Mouse (Mus musculus) embryonic facial prominence, embryonic 10.5 days (tissue): ENCODE data around the gene Cox15. TPM values are rescaled to one million over a fixed set of nuclear protein-coding genes. Genes with fewer than 3 reads are reported as not detected.

Experiments
- DNase-seq: peaks from one replicate; pipeline ENCODE4 v3.0.0-alpha.2; 2017; ENCODE audit warnings: low spot score
- H3K27ac ChIP-seq: fragments of 300-500 bp; sonication (generic); replicated peaks from 2 replicates; pipeline ENCODE4 v1.5.1; 2016; ENCODE audit warnings: mild to moderate bottlenecking
- H3K27me3 ChIP-seq: fragments of 300-500 bp; sonication (generic); replicated peaks from 2 replicates; pipeline ENCODE4 v1.6.1; 2016; ENCODE audit warnings: low read depth, mild to moderate bottlenecking; ENCODE audit not compliant: poor library complexity, severe bottlenecking
- H3K36me3 ChIP-seq: fragments of 300-500 bp; sonication (generic); replicated peaks from 2 replicates; pipeline ENCODE4 v1.6.1; 2016; ENCODE audit warnings: mild to moderate bottlenecking, moderate library complexity
- H3K4me1 ChIP-seq: fragments of 300-500 bp; sonication (generic); 2 replicates; pipeline ENCODE4 v1.6.1; 2016
- H3K4me3 ChIP-seq: fragments of 300-500 bp; sonication (generic); 2 replicates; pipeline ENCODE4 v1.5.1; 2016; ENCODE audit warnings: mild to moderate bottlenecking, moderate library complexity
- H3K9me3 ChIP-seq: fragments of 300-500 bp; sonication (generic); 2 replicates; pipeline ENCODE4 v1.6.1; 2016; ENCODE audit warnings: mild to moderate bottlenecking
- WGBS: fragments of 180-500 bp; shearing (Covaris S2); methylation state at CpG from one replicate; pipeline ENCODE4 v1.1.7; 2016; 5-methylcytosine and 5-hydroxymethylcytosine counted together
- polyA plus RNA-seq: library from polyadenylated mRNA; unstranded; fragments of >200 nt; fragmentation: Nextera tagmentation; extraction: Ambion mirVana; gene quantifications from 2 replicates; pipeline ENCODE4 v1.2.1, GENCODE M21; 2016

Gene Cox15
- polyA plus RNA-seq, 1 experiment from 2014 or later = 10.9 TPM

- H3K4me1 ChIP-seq = peaks cover 9% of the 10 kb centered on the region
- H3K4me3 ChIP-seq = peak overlapping the region; percentile 79
- no peaks in the 10 kb centered on the region for H3K27me3 ChIP-seq
- WGBS = 1% methylated on average over 23 of the region's 24 CpGs
- peak overlapping the region; percentile 97 for H3K27ac ChIP-seq
- peak; percentile 86 for DNase-seq
- peaks cover 28% of the 10 kb centered on the region for H3K36me3 ChIP-seq
- no peaks in the 10 kb centered on the region for H3K9me3 ChIP-seq
These were observed 531 bp upstream of the Cox15 start for GRCm38 (mm10) chr19:43753226-43753835.

DNA sequence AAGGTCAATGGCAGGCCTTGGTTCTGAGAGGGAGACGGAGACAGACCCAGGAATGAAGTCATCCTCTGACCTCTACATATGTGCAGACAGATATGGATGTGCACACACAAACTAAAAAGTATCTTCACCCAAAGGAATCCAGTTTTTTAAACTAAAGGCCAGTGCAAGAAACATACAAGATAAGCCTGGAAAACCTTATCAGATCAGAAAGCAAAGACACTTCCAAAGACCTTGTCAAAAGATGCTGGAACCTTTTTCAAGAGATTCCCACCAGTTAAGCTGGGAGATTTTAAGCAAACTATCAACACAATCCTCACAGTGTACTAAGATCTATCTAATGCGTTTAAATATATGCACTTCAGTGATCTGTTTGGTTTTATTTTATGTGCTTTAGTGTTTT is 2.8 kb downstream of the Cox15 start:
- Histone ChIP-seq H3K4me1 (peaks cover 9% of the 10 kb centered on the region), H3K36me3 (peaks cover 62% of the 10 kb centered on the region), H3K9me3 (no peaks in the 10 kb centered on the region), H3K27ac (no peak overlapping the region), H3K27me3 (no peaks in the 10 kb centered on the region), H3K4me3 (no peak overlapping the region)
- 91% methylated on average over 2 of the region's 2 CpGs for WGBS
- no peak for DNase-seq

DNA sequence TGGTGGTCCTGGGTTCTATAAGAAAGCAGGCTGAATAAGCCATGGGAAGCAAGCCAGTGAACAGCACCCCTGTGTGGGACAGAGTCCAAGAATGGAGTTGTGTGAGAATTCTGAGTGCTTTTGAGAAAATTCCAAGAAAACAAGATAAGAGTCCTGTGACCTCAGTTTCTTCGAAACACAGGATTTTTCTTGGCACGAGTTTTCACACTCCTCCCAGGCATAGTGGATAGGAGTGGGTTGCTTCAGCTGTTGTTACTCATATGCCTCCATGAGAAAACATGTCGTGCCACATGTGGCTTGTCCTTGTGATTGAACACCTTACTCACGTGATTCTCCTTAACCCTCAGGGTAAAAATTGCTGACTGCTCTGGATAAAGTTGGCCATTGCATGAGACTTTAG is 4.9 kb downstream of the Cox15 start:
- 94% methylated on average over 4 of the region's 4 CpGs for WGBS
- H3K36me3 ChIP-seq = peaks cover 82% of the 10 kb centered on the region
- no peak for DNase-seq

DNA sequence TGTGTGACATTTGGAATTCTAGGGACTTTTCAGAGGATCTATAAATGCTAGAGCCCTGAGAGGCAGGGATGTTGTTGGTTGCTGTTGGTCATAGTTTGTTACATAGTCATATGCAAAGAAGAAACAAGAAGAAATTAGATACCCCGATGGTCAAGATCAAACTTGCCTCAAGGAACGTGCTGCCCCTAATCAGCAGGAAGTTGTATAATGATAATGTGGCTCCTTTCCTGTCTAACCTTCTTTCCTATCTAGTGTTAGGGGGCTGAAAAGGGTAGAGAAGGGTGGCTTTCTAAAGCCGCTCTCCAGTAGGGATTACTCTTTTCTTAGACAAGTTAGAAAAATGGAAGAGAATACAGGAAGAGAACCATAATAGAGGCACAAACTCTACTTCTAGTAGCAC is 7.1 kb downstream of the Cox15 start:
- H3K27ac ChIP-seq = no peak overlapping the region
- WGBS = 92% methylated on average over 3 of the region's 3 CpGs
- DNase-seq = no peak

More for the DNA sequence above, 4.9 kb downstream of the Cox15 start:
- Histone ChIP-seq H3K9me3 (no peaks in the 10 kb centered on the region), H3K4me3 (no peak overlapping the region), H3K27me3 (no peaks in the 10 kb centered on the region), H3K27ac (no peak overlapping the region), H3K4me1 (0 out of 2 replicates have a peak, but pooled peaks cover 5% of the 10 kb centered on the region)

DNA sequence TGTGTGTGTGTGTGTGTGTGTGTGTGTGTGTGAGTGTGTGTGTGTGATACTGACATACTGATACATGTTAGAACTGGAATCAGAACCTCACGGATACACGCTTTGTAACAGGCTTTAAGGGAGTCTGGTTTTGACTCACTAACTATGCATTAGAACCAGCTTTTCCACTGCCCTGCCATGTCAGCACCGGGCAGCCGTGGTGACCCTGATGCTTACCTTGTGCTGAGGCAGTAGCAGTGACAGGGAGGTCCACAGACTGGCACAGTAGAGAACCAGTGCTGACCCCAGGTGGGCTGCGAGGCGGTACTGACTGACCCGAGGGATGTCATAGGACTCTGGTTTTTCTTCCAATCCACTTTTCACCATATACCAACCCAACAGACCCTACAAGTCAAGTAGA is 9.4 kb downstream of the Cox15 start:
- Histone ChIP-seq H3K9me3 (no peaks in the 10 kb centered on the region), H3K4me1 (no peaks in the 10 kb centered on the region), H3K27ac (no peak overlapping the region), H3K4me3 (no peak overlapping the region), H3K36me3 (peaks cover 98% of the 10 kb centered on the region), H3K27me3 (no peaks in the 10 kb centered on the region)
- DNase-seq = no peak
- 97% methylated on average over 7 of the region's 7 CpGs for WGBS

More for the DNA sequence above, 7.1 kb downstream of the Cox15 start:
- H3K9me3 ChIP-seq = no peaks in the 10 kb centered on the region
- H3K36me3 ChIP-seq = peaks cover 97% of the 10 kb centered on the region
- H3K27me3 ChIP-seq = no peaks in the 10 kb centered on the region
- no peaks in the 10 kb centered on the region for H3K4me1 ChIP-seq
- H3K4me3 ChIP-seq = no peak overlapping the region

DNA sequence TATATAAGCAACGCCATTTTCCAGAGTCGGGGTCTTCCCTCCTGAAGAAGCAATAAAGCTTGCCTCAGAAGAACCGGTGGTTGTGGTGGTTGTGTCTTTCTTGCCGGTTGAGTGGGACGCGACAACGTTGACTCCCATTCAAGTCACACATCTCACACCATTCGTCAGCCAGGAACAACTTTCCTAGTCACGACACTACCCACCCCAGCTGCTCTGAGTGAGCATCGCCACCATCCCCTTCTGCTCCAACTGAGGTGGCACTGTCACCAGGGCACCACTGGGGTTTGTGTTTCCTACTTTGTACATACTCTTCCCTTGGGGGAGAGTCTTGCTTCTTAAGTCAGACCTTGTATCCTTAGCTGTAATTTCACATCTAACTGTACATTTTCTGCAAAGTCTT is 14.4 kb downstream of the Cox15 start:
- H3K9me3 ChIP-seq = no peaks in the 10 kb centered on the region
- no peak overlapping the region for H3K4me3 ChIP-seq
- peaks cover 7% of the 10 kb centered on the region for H3K4me1 ChIP-seq
- no peak overlapping the region for H3K27ac ChIP-seq
- 92% methylated on average over 10 of the region's 10 CpGs for WGBS
- no peak for DNase-seq
- no peaks in the 10 kb centered on the region for H3K27me3 ChIP-seq
- H3K36me3 ChIP-seq = peaks cover 94% of the 10 kb centered on the region

- no peak for DNase-seq
- peaks cover 20% of the 10 kb centered on the region for H3K4me1 ChIP-seq
- H3K4me3 ChIP-seq = no peak overlapping the region
- no peaks in the 10 kb centered on the region for H3K27me3 ChIP-seq
- 63% methylated on average over 7 of the region's 7 CpGs for WGBS
- H3K9me3 ChIP-seq = no peaks in the 10 kb centered on the region
- no peak overlapping the region for H3K27ac ChIP-seq
- H3K36me3 ChIP-seq = peaks cover 58% of the 10 kb centered on the region
These were observed 21.6 kb downstream of the Cox15 start for GRCm38 (mm10) chr19:43731157-43731556.

GRCm38 (mm10) chr19:43730037-43730428 is 22.8 kb downstream of the Cox15 start:
- H3K27ac ChIP-seq = peak overlapping the region; percentile 88
- WGBS = 28% methylated on average over 8 of the region's 8 CpGs
- DNase-seq = peak; percentile 65
- H3K4me3 ChIP-seq = peak overlapping the region; percentile 56
- peaks cover 20% of the 10 kb centered on the region for H3K4me1 ChIP-seq
- no peaks in the 10 kb centered on the region for H3K9me3 ChIP-seq
- peaks cover 59% of the 10 kb centered on the region for H3K36me3 ChIP-seq
- no peaks in the 10 kb centered on the region for H3K27me3 ChIP-seq

DNA sequence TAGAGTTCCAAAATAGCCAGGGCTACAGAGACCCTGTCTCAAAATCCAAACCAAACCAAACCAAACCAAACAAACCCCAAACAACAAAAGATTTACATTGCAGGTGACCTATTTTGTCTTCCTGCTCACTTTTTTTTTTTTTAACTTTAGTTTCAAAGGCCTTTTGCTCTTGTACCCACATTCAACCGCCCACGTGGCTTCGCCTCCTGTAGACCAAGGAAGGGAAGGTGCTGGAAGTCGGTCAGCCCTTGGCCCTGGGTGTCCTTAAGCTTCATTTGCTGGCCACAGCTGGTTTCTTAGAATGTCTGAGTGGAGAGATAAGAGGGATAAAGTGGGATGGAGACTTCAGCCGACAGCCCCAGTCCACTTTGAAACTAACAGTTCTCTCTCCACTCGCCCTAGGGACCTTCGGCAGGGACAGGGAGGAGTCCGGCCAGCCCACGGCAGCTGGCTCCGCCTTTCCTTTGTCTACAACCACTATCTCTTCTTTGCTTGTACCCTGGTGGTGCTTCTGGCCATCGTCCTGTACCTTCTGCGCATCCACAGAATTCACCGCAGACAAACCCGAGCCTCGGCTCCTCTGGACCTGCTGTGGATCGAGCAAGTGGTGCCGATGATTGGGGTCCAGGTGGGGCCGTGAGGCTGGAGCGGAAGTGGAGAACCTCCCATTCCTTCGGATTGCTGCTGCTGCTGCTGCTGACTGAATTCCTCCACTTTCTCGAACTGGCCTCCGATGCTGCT is 23.3 kb downstream of the Cox15 start:
- peak overlapping the region; percentile 56 for H3K4me3 ChIP-seq
- H3K4me1 ChIP-seq = peaks cover 20% of the 10 kb centered on the region
- H3K36me3 ChIP-seq = peaks cover 59% of the 10 kb centered on the region
- 36% methylated on average over 22 of the region's 22 CpGs for WGBS
- H3K27me3 ChIP-seq = no peaks in the 10 kb centered on the region
- H3K9me3 ChIP-seq = no peaks in the 10 kb centered on the region
- peak; percentile 57 for DNase-seq
- peak overlapping the region; percentile 88 for H3K27ac ChIP-seq

GRCm38 (mm10) chr19:43726510-43727146 is 26.2 kb downstream of the Cox15 start:
- no peak overlapping the region for H3K4me3 ChIP-seq
- 90% methylated on average over 15 of the region's 15 CpGs for WGBS
- no peaks in the 10 kb centered on the region for H3K9me3 ChIP-seq
- no peak for DNase-seq
- H3K4me1 ChIP-seq = peaks cover 20% of the 10 kb centered on the region
- H3K27ac ChIP-seq = no peak overlapping the region
- H3K36me3 ChIP-seq = peaks cover 77% of the 10 kb centered on the region
- no peaks in the 10 kb centered on the region for H3K27me3 ChIP-seq

- 88% methylated on average over 7 of the region's 7 CpGs for WGBS
These were observed 28.0 kb downstream of the Cox15 start for GRCm38 (mm10) chr19:43724821-43725220.

GRCm38 (mm10) chr19:43724194-43724593 is 28.6 kb downstream of the Cox15 start:
- H3K36me3 ChIP-seq = peaks cover 88% of the 10 kb centered on the region
- H3K27ac ChIP-seq = no peak overlapping the region
- H3K27me3 ChIP-seq = no peaks in the 10 kb centered on the region
- H3K4me3 ChIP-seq = no peak overlapping the region
- no peaks in the 10 kb centered on the region for H3K9me3 ChIP-seq
- 91% methylated on average over 20 of the region's 20 CpGs for WGBS
- DNase-seq = no peak
- H3K4me1 ChIP-seq = peaks cover 7% of the 10 kb centered on the region

More at GRCm38 (mm10) chr19:43724821-43725220, 28.0 kb downstream of the Cox15 start:
- Histone ChIP-seq H3K27ac (no peak overlapping the region), H3K4me3 (no peak overlapping the region), H3K36me3 (peaks cover 89% of the 10 kb centered on the region), H3K27me3 (no peaks in the 10 kb centered on the region), H3K4me1 (peaks cover 12% of the 10 kb centered on the region), H3K9me3 (no peaks in the 10 kb centered on the region)
- no peak for DNase-seq

GRCm38 (mm10) chr19:43723501-43723900 is 29.3 kb downstream of the Cox15 start:
- H3K27me3 ChIP-seq = no peaks in the 10 kb centered on the region
- H3K4me1 ChIP-seq = peaks cover 7% of the 10 kb centered on the region
- WGBS = 88% methylated on average over 10 of the region's 10 CpGs
- H3K4me3 ChIP-seq = no peak overlapping the region
- no peaks in the 10 kb centered on the region for H3K9me3 ChIP-seq
- no peak overlapping the region for H3K27ac ChIP-seq
- DNase-seq = no peak
- peaks cover 87% of the 10 kb centered on the region for H3K36me3 ChIP-seq
